Mouse (Mus musculus) liver, embryonic 15.5 days (tissue): Measurements from ENCODE around the gene Med12. TPM values are rescaled to one million over a fixed set of nuclear protein-coding genes. Genes with fewer than 3 reads are reported as not detected.
"Not testable (repeated sequence)": the region's sequence is repeated elsewhere in the genome, so short reads cannot be mapped to it uniquely, and the experiment has no call there.

ENCODE experiments used
- ATAC-seq: fragments of 200-750 bp; cut with Nextera tagmentation; 2 replicates; pipeline ENCODE4 v1.8.0; 2017; ENCODE audit warnings: moderate number of reproducible peaks, mild to moderate bottlenecking, moderate library complexity; ENCODE audit not compliant: insufficient read depth
- H3K27ac ChIP-seq: fragments of 300-500 bp; sonication (generic); replicated peaks from 2 replicates; pipeline ENCODE4 v1.5.1; 2015; ENCODE audit warnings: mild to moderate bottlenecking, inconsistent platforms
- H3K27me3 ChIP-seq: fragments of 300-500 bp; sonication (generic); 2 replicates; pipeline ENCODE4 v1.6.1; 2015; ENCODE audit warnings: mild to moderate bottlenecking, inconsistent platforms
- H3K36me3 ChIP-seq: fragments of 300-500 bp; sonication (generic); replicated peaks from 2 replicates; pipeline ENCODE4 v1.6.1; 2015; ENCODE audit warnings: moderate library complexity, mild to moderate bottlenecking, inconsistent platforms
- H3K4me1 ChIP-seq: fragments of 300-500 bp; sonication (generic); replicated peaks from 2 replicates; pipeline ENCODE4 v1.6.1; 2015; ENCODE audit warnings: inconsistent platforms
- H3K4me2 ChIP-seq: fragments of 300-500 bp; sonication (generic); 2 replicates; pipeline ENCODE4 v1.6.1; 2015; ENCODE audit warnings: moderate library complexity, mild to moderate bottlenecking, inconsistent platforms
- H3K4me3 ChIP-seq: fragments of 300-500 bp; sonication (generic); replicated peaks from 2 replicates; pipeline ENCODE4 v1.5.1; 2015; ENCODE audit warnings: mild to moderate bottlenecking, inconsistent platforms
- H3K9ac ChIP-seq: fragments of 300-500 bp; sonication (generic); 2 replicates; pipeline ENCODE4 v1.6.1; 2015; ENCODE audit warnings: moderate library complexity, mild to moderate bottlenecking, inconsistent platforms
- H3K9me3 ChIP-seq: fragments of 300-500 bp; sonication (generic); replicated peaks from 2 replicates; pipeline ENCODE4 v1.6.1; 2016; ENCODE audit warnings: inconsistent platforms
- WGBS: fragments of 180-500 bp; shearing (Covaris S2); methylation state at CpG from one replicate; pipeline ENCODE4 v1.1.7; 2015; ENCODE audit warnings: mixed read lengths; ENCODE audit not compliant: insufficient replicate concordance; 5-methylcytosine and 5-hydroxymethylcytosine counted together
- polyA plus RNA-seq: library from polyadenylated mRNA; unstranded; fragments of >200 nt; fragmentation: Nextera tagmentation; extraction: Ambion mirVana; gene quantifications from 2 replicates; pipeline ENCODE4 v1.2.1, GENCODE M21; 2015

Med12 gene
- polyA plus RNA-seq, 1 experiment from 2014 or later, result 21.4 TPM

DNA sequence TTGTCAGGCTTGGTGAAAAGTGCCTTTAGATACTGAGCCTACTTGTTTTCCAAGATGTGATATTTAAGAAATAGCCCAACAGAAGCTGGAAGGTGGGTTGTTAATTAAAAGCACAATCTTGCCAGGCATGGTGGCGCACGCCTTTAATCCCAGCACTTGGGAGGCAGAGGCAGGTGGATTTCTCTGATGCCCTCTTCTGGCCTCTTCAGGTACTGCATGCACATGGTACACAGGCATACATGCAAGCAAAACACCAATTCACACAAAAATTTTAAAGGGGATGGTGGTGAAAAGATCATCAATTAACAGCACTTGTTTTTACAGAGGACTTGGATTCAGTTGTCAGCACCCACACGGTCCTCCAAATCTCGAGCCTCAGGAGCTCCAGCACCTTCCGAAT is 60.8 kb downstream of the Med12 start:
- Histone ChIP-seq H3K4me2 (no peak overlapping the region), H3K4me1 (peaks cover 11% of the 10 kb centered on the region), H3K9ac (no peak overlapping the region), H3K9me3 (no peaks in the 10 kb centered on the region), H3K36me3 (no peaks in the 10 kb centered on the region), H3K27me3 (no peaks in the 10 kb centered on the region; the same call in 1 of the 2 replicates), H3K4me3 (no peak overlapping the region), H3K27ac (no peak overlapping the region)
- WGBS, result 69% methylated on average over 5 of the region's 5 CpGs
- no peak for ATAC-seq

DNA sequence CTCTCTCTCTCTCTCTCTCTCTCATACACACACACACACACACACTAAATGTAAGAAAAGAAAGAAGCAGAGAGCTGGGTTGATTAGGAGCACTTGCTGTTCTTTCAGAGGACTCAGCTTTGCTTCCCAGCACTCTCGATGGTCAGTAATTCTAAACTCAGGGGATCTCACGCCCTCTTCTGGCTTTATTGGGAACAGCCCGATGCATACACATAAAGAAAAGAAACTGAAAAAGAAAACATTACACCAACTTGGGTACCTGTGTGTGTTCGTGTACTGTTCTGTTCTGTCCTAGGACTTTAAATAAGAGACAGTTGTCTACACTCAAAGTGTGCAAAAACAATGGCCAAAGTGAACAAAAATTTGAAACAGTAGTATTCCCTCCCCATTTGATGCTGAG is 64.8 kb downstream of the Med12 start:
- H3K27ac ChIP-seq, result no peak overlapping the region
- ATAC-seq, result no peak
- H3K36me3 ChIP-seq, result no peaks in the 10 kb centered on the region
- no peaks in the 10 kb centered on the region for H3K9me3 ChIP-seq
- H3K4me1 ChIP-seq, result no peaks in the 10 kb centered on the region; the same call in 1 of the 2 replicates
- H3K9ac ChIP-seq, result no peak overlapping the region
- no peaks in the 10 kb centered on the region; the same call in 1 of the 2 replicates for H3K27me3 ChIP-seq
- H3K4me2 ChIP-seq, result no peak overlapping the region
- H3K4me3 ChIP-seq, result no peak overlapping the region
- WGBS, result 36% methylated on average over 4 of the region's 4 CpGs

DNA sequence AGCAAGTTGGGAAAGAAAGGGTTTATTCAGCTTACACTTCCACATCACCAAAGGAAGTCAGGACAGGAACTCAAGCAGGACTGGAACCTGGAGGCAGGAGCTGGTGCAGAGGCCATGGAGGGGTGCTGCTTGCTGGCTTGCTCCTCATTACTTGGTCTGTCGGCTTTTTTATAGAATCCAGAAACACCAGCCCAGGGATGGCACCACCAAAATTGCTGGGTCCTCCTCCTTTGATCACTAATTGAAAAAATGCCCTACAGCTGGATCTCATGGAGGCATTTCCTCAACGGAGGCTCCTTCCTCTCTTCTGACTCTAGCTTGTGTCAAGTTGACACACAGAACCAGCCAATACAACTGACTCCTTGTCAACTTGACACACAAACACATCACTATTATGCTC is 69.0 kb downstream of the Med12 start:
- H3K9ac ChIP-seq, H3K36me3 ChIP-seq, H3K4me3 ChIP-seq, H3K27ac ChIP-seq, H3K9me3 ChIP-seq, H3K4me1 ChIP-seq, ATAC-seq, H3K27me3 ChIP-seq, H3K4me2 ChIP-seq: not testable (repeated sequence)
- 49% methylated on average over 2 of the region's 2 CpGs for WGBS

DNA sequence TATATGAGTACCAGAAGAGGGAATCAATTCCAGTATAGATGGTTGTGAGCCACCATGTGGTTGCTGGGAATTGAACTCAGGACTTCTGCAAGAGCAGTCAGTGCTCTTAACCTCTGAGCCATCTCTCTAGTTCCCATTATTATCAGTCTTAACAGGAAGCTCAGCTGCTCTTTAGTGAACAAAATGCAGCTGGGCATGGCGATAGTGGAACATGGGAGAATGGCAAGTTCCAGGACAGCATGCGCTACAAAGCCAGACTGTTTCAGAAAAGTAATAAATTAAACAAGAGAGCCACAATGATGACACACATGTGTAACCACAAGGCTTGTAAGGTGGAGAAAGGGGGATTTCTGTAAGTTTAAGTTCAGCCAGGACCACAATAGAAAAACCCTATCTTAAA is 71.6 kb downstream of the Med12 start:
- WGBS, result 42% methylated on average over 2 of the region's 2 CpGs

DNA sequence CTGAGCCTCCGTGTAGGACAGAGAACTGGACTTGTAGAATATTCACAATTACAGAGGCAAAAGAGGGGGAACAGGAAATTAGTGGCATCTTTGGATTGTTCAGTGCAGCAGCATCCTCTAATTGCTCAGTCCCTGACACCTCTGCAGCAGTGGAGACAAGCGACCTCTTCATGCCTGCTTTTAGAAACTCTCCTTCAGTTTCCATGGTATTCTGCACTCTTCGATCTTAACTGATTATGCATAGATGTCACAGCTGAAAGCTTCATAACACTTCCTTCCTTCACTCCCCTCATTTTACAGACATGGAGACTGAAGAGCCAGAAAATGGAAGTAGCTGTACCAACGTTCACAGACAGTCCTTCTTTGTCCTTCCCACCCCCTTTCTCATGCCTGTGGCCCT is 72.6 kb downstream of the Med12 start:
- no peaks in the 10 kb centered on the region for H3K36me3 ChIP-seq
- no peak overlapping the region for H3K4me2 ChIP-seq
- H3K27me3 ChIP-seq, result no peaks in the 10 kb centered on the region
- H3K4me3 ChIP-seq, result no peak overlapping the region
- peaks cover 3% of the 10 kb centered on the region; the same call in 1 of the 2 replicates for H3K4me1 ChIP-seq
- 31% methylated on average over 4 of the region's 4 CpGs for WGBS
- H3K9ac ChIP-seq, result no peak overlapping the region
- no peaks in the 10 kb centered on the region for H3K9me3 ChIP-seq
- H3K27ac ChIP-seq, result no peak overlapping the region
- no peak for ATAC-seq

More for the DNA sequence above, 71.6 kb downstream of the Med12 start:
- Histone ChIP-seq H3K9me3 (no peaks in the 10 kb centered on the region), H3K36me3 (no peaks in the 10 kb centered on the region), H3K9ac (no peak overlapping the region), H3K27ac (no peak overlapping the region), H3K4me2 (no peak overlapping the region), H3K4me1 (no peaks in the 10 kb centered on the region), H3K27me3 (no peaks in the 10 kb centered on the region), H3K4me3 (no peak overlapping the region)
- ATAC-seq, result no peak

Other genes with a start within 250 kb of the Med12 start
- not detected in 2 replicates for gene Tex11, start 214.4 kb upstream of the Med12 start, polyA plus RNA-seq
- gene Slc7a3, start 188.0 kb upstream of the Med12 start, polyA plus RNA-seq, result 0.23 and 0.31 TPM in 2 replicates
- gene Snx12, start 51.5 kb upstream of the Med12 start, polyA plus RNA-seq, result 15.9 and 18.1 TPM in 2 replicates
- gene Foxo4, start 19.5 kb upstream of the Med12 start, polyA plus RNA-seq, result 1.5 TPM in 2 replicates
- gene Gm614, start 10.0 kb upstream of the Med12 start, polyA plus RNA-seq, result not detected in 2 replicates
- 9.4 and 9.6 TPM in 2 replicates for gene Il2rg, start 5.8 kb upstream of the Med12 start, polyA plus RNA-seq
- not detected in 2 replicates for gene Gm20489, start 5.0 kb upstream of the Med12 start, polyA plus RNA-seq
- 0.06 and 0.08 TPM in 2 replicates for gene Nlgn3, start 25.1 kb downstream of the Med12 start, polyA plus RNA-seq
- gene Gjb1, start 102.3 kb downstream of the Med12 start, polyA plus RNA-seq, result 111 and 148 TPM in 2 replicates
- gene Zmym3, start 146.8 kb downstream of the Med12 start, polyA plus RNA-seq, result 5.9 and 8.3 TPM in 2 replicates
- 107 TPM in 2 replicates for gene Nono, start 155.3 kb downstream of the Med12 start, polyA plus RNA-seq
- 3.8 and 5.6 TPM in 2 replicates for gene Itgb1bp2, start 175.1 kb downstream of the Med12 start, polyA plus RNA-seq